Mouse (Mus musculus) cerebellum, adult 2 months (tissue): ENCODE results near the gene Nckap5l.

Experiments used
- CTCF ChIP-seq: fragments of 200-500 bp; IDR thresholded peaks from 2 replicates; pipeline ENCODE4 v1.5.1; 2011; ENCODE audit warnings: low read depth, mild to moderate bottlenecking, control low read depth, low read length, moderate library complexity, borderline replicate concordance; ENCODE audit not compliant: insufficient read depth
- POLR2A ChIP-seq: fragments of 200-500 bp; IDR thresholded peaks from 2 replicates; pipeline ENCODE4 v1.6.1; 2011; ENCODE audit warnings: low read length, control low read depth, borderline replicate concordance; ENCODE audit not compliant: insufficient read depth

- no peak for TF ChIP-seq POLR2A
- TF ChIP-seq CTCF: no peak
Observed at GRCm38 (mm10) chr15:99498781-99499180, 41.2 kb upstream of the Nckap5l start.
